Comparison of ENCODE assay signal across 8 mouse cellular contexts in the genomic region with DNA sequence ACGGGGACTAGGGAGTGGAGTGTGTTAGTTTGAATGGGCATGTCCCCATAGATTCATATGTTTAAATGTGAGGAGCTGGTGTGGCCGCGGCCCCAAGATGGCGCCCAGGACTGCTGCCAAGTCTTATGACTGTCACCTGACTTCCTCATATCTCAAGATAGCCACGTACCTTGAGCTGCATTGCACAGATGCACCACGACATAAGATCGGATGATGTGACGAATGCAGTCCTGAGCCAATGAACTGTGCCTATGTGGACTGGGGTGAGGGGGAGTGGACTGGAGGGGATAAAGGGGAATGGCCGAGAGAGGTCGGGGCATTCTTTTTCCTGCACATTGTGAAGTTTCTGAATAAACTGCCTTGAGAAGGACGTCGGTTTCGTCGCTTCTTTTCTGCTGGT. TPM values are rescaled to one million over a fixed set of nuclear protein-coding genes. Genes with fewer than 3 reads are reported as not detected.
DNase-seq lines count a peak whose midpoint lies in the region; TF ChIP-seq lines count a peak whose summit lies in the region.
"Not testable (repeated sequence)": the region's sequence is repeated elsewhere in the genome, so short reads cannot be mapped to it uniquely, and the experiment has no call there.

No protein-coding gene starts in this region.

- H3K9ac ChIP-seq in ES-Bruce4 (ENCODE audit: low read depth, poor library complexity, severe bottlenecking): peak overlapping the region; percentile 45; the same call in 1 of the 2 replicates
- H3K9ac ChIP-seq in ES-E14 (ENCODE audit: insufficient read depth, low read depth, low read length, poor library complexity, severe bottlenecking): peak overlapping the region; percentile 9; the same call in 1 of the 2 replicates
- H3K9ac ChIP-seq in MEL (ENCODE audit: control insufficient read depth, low read depth, low read length, poor library complexity, severe bottlenecking): not testable (repeated sequence)

- H3K27me3 ChIP-seq in E14TG2a.4 (ENCODE audit: insufficient read depth, low read length); ES-Bruce4 (ENCODE audit: control insufficient read depth, insufficient read depth, low read length, poor library complexity, severe bottlenecking); MEL (ENCODE audit: control insufficient read depth in 1 of 2, insufficient read depth in 2 of 2, low read length in 2 of 2): not testable (repeated sequence)

- DNase-seq in ES-CJ7 (ENCODE audit: low read depth, low spot score): peak; percentile 61
- DNase-seq in ES-E14 (ENCODE audit: low read depth, low spot score); MEL (ENCODE audit: low read depth, low spot score): not testable (repeated sequence)
- DNase-seq in R1 (ENCODE audit: low read depth, low spot score): peak; percentile 91
- peak; percentile 93 for DNase-seq in ZHBTc4 (ENCODE audit: low read depth, low spot score)
- peak; percentile 83 for DNase-seq in heart, adult 11 months

- not testable (repeated sequence) for TF ChIP-seq POLR2A in ES-Bruce4 (IDR thresholded peaks at IDR 0.05; ENCODE audit: insufficient read depth, low read length); MEL (IDR thresholded peaks at IDR 0.05; ENCODE audit: control insufficient read depth in 1 of 2, insufficient read depth in 1 of 2, low read depth in 1 of 2, low read length in 2 of 2, poor library complexity in 1 of 2)

- not testable (repeated sequence) for TF ChIP-seq CTCF in E14TG2a.4 (conservative IDR thresholded peaks at IDR 0.05; ENCODE audit: low read length); MEL (IDR thresholded peaks at IDR 0.05 in 2 of 3, conservative IDR thresholded peaks at IDR 0.05 in 1 of 3; ENCODE audit: control insufficient read depth in 1 of 3, insufficient read depth in 1 of 3, low read depth in 2 of 3, low read length in 3 of 3, poor library complexity in 1 of 3, severe bottlenecking in 1 of 3)
- TF ChIP-seq CTCF in ES-Bruce4 (IDR thresholded peaks at IDR 0.05; ENCODE audit: low read depth, low read length): peak; percentile 11

- TF ChIP-seq RAD21 in MEL (IDR thresholded peaks at IDR 0.05; ENCODE audit: low read depth, low read length): not testable (repeated sequence)

- H3K9me3 ChIP-seq in E14TG2a.4 (ENCODE audit: low read length); ES-Bruce4 (replicated peaks; ENCODE audit: control insufficient read depth, insufficient read depth, low read length, poor library complexity, severe bottlenecking); ES-E14 (ENCODE audit: control insufficient read depth, insufficient read depth, low read depth, low read length); MEL (replicated peaks; ENCODE audit: insufficient read depth, low read length): not testable (repeated sequence)

- peak overlapping the region; percentile 68 for H3K4me3 ChIP-seq in E14TG2a.4 (replicated peaks; ENCODE audit: low read length)
- H3K4me3 ChIP-seq in ES-Bruce4 (ENCODE audit: low read depth, low read length): peak overlapping the region; percentile 47
- H3K4me3 ChIP-seq in ES-E14 (ENCODE audit: insufficient read depth in 1 of 2, low read depth in 1 of 2, low read length in 2 of 2, poor library complexity in 1 of 2, severe bottlenecking in 1 of 2): peak overlapping the region; percentile 31 to 54; a peak in 3 of 4 replicates
- H3K4me3 ChIP-seq in MEL (ENCODE audit: control insufficient read depth in 1 of 2, insufficient read depth in 1 of 2, low read depth in 2 of 2, low read length in 2 of 2): not testable (repeated sequence)

- not testable (repeated sequence) for TF ChIP-seq EP300 in ES-Bruce4 (IDR thresholded peaks at IDR 0.05; ENCODE audit: insufficient read depth, low read depth, low read length); MEL (IDR thresholded peaks at IDR 0.05; ENCODE audit: low read depth in 1 of 2, low read length in 2 of 2)

- not testable (repeated sequence) for H3K36me3 ChIP-seq in E14TG2a.4 (ENCODE audit: insufficient read depth, low read length); ES-Bruce4 (ENCODE audit: control insufficient read depth, insufficient read depth, low read length, poor library complexity, severe bottlenecking); ES-E14 (ENCODE audit: control insufficient read depth, insufficient read depth, low read length, poor library complexity, severe bottlenecking); MEL (ENCODE audit: control insufficient read depth in 1 of 2, insufficient read depth in 2 of 2, low read length in 2 of 2)

- H3K79me2 ChIP-seq in MEL (ENCODE audit: control insufficient read depth, insufficient read depth, low read length, poor library complexity): not testable (repeated sequence)

- in situ Hi-C loops in ES-E14 (cut with MboI; ENCODE audit: low sequenced_read_pairs in 2 of 2, unreplicated experiment in 2 of 2): not testable (repeated sequence)

- H3K4me1 ChIP-seq in E14TG2a.4 (replicated peaks; ENCODE audit: low read depth, low read length) (peaks cover 65% of the 10 kb centered on the region), ES-E14 (ENCODE audit: control insufficient read depth in 2 of 2, insufficient read depth in 2 of 2, low read length in 2 of 2, poor library complexity in 1 of 2) (peaks cover 3 to 12% of the 10 kb centered on the region in 2 experiments)
- H3K4me1 ChIP-seq in ES-Bruce4 (ENCODE audit: control insufficient read depth, insufficient read depth, low read length); MEL (ENCODE audit: control insufficient read depth in 1 of 2, insufficient read depth in 2 of 2, low read length in 2 of 2): not testable (repeated sequence)

- peak overlapping the region; percentile 73 for H3K27ac ChIP-seq in ES-Bruce4 (ENCODE audit: insufficient read depth, low read length)
- peak overlapping the region; percentile 16 for H3K27ac ChIP-seq in ES-E14 (ENCODE audit: insufficient read depth, low read depth, low read length, poor library complexity, severe bottlenecking)
- H3K27ac ChIP-seq in MEL (ENCODE audit: control insufficient read depth, low read depth, low read length): not testable (repeated sequence)

TF ChIP-seq in MEL, 35 proteins besides CTCF, POLR2A, EP300 and RAD21:
- 0 out of 2 replicates have a peak, but pooled peaks have one; percentile 19 for TF ChIP-seq USF1 (IDR thresholded peaks at IDR 0.05; ENCODE audit: low read depth, low read length)

RNA-seq across cellular contexts. Expression of a gene that starts 18.0 kb away (rescaled TPM):
- 1,899 and 1,955 TPM in 2 replicates for polyA plus RNA-seq in ES-Bruce4 (2011; ENCODE audit: insufficient read depth, insufficient read length, low read depth, missing spikeins)
- total RNA-seq in ES-E14 (2012; rRNA removed): 787 and 1,032 TPM in 2 replicates
- 1,043 and 1,179 TPM in 2 replicates for total RNA-seq in MEL (2012; rRNA removed)
- 1,000 to 10,000 TPM; 1,049 to 1,809 TPM for polyA plus RNA-seq in MEL (2012; ENCODE audit: insufficient read depth in 1 of 2, insufficient read length in 2 of 2, low read depth in 1 of 2, low replicate concordance in 2 of 2, missing spikeins in 1 of 2)
